Mouse (Mus musculus): ENCODE measurements around the gene Efcc1. TPM values are rescaled to one million over a fixed set of nuclear protein-coding genes. Genes with fewer than 3 reads are reported as not detected.
"Not testable (repeated sequence)": the region's sequence is repeated elsewhere in the genome, so short reads cannot be mapped to it uniquely, and the experiment has no call there.

Efcc1 gene
- total RNA-seq, 4 experiments from 2014 or later, result 0.51 to 0.94 (median 0.78) TPM

- peak in 1 of 2 experiments; percentile 29 for DNase-seq (ENCODE audit: low spot score in 2 of 2)
Measured at GRCm38 (mm10) chr6:87743281-87743680, 12.6 kb downstream of the Efcc1 start.

- no peak for DNase-seq (ENCODE audit: low spot score in 2 of 2)
Measured at GRCm38 (mm10) chr6:87744632-87745031, 14.0 kb downstream of the Efcc1 start.

GRCm38 (mm10) chr6:87745301-87745700, 14.6 kb downstream of the Efcc1 start:
- DNase-seq (ENCODE audit: low spot score in 2 of 2), result no peak

- DNase-seq (ENCODE audit: low spot score in 2 of 2), result no peak
Measured at GRCm38 (mm10) chr6:87746059-87746458, 15.4 kb downstream of the Efcc1 start.

- peak; percentile 33 to 69 for DNase-seq (ENCODE audit: low spot score in 2 of 2)
Measured at GRCm38 (mm10) chr6:87746849-87747248, 16.2 kb downstream of the Efcc1 start.

- no peak for DNase-seq (ENCODE audit: low spot score in 2 of 2)
Measured at GRCm38 (mm10) chr6:87748078-87748477, 17.4 kb downstream of the Efcc1 start.

GRCm38 (mm10) chr6:87748531-87748930, 17.9 kb downstream of the Efcc1 start:
- no peak for DNase-seq (ENCODE audit: low spot score in 2 of 2)

- DNase-seq (ENCODE audit: low spot score in 2 of 2), result no peak
Measured at GRCm38 (mm10) chr6:87750184-87750910, 19.7 kb downstream of the Efcc1 start.

GRCm38 (mm10) chr6:87751574-87751973, 20.9 kb downstream of the Efcc1 start:
- DNase-seq (ENCODE audit: low spot score in 2 of 2), result no peak

GRCm38 (mm10) chr6:87755196-87755595, 24.5 kb downstream of the Efcc1 start:
- DNase-seq (ENCODE audit: low spot score in 2 of 2), result no peak

- no peak for DNase-seq (ENCODE audit: low spot score in 2 of 2)
Measured at GRCm38 (mm10) chr6:87756896-87757295, 26.2 kb downstream of the Efcc1 start.

GRCm38 (mm10) chr6:87759404-87759803, 28.7 kb downstream of the Efcc1 start:
- DNase-seq (ENCODE audit: low spot score in 2 of 2), result no peak

GRCm38 (mm10) chr6:87759850-87760249, 29.2 kb downstream of the Efcc1 start:
- no peak for DNase-seq (ENCODE audit: low spot score in 2 of 2)

- no peak for DNase-seq (ENCODE audit: low spot score in 2 of 2)
Measured at GRCm38 (mm10) chr6:87762161-87762560, 31.5 kb downstream of the Efcc1 start.

- DNase-seq (ENCODE audit: low spot score in 2 of 2), result no peak
Measured at GRCm38 (mm10) chr6:87763376-87764280, 33.0 kb downstream of the Efcc1 start.

- not testable (repeated sequence) for DNase-seq (ENCODE audit: low spot score in 2 of 2)
Measured at GRCm38 (mm10) chr6:87764296-87764695, 33.6 kb downstream of the Efcc1 start.

- DNase-seq (ENCODE audit: low spot score in 2 of 2), result no peak
Measured at GRCm38 (mm10) chr6:87770626-87771025, 40.0 kb downstream of the Efcc1 start.

GRCm38 (mm10) chr6:87774466-87774865, 43.8 kb downstream of the Efcc1 start:
- DNase-seq (ENCODE audit: low spot score in 2 of 2), result no peak

- DNase-seq (ENCODE audit: low spot score in 2 of 2), result no peak
Measured at GRCm38 (mm10) chr6:87774909-87775308, 44.2 kb downstream of the Efcc1 start.

GRCm38 (mm10) chr6:87775588-87776245, 45.0 kb downstream of the Efcc1 start:
- no peak for DNase-seq (ENCODE audit: low spot score in 2 of 2)

GRCm38 (mm10) chr6:87776663-87777062, 46.0 kb downstream of the Efcc1 start:
- no peak for DNase-seq (ENCODE audit: low spot score in 2 of 2)

- DNase-seq (ENCODE audit: low spot score in 2 of 2), result no peak
Measured at GRCm38 (mm10) chr6:87777842-87778241, 47.2 kb downstream of the Efcc1 start, which contains the start of gene Gp9. Gp9 (plus strand) TSS chr6:87778072.

Data from gastrocnemius, adult 8-10 months (tissue).